ENCODE assay signal across 19 mouse cellular contexts in genomic region chr19:44333991-44334390, GRCm38 (mm10). TPM values are rescaled to one million over a fixed set of nuclear protein-coding genes. Genes with fewer than 3 reads are reported as not detected.
"Had no signal": no experiment of that assay in that cellular context is flagged by ENCODE, and none has a peak within 500 bp of the region (broad histone marks: within the 10 kb centered on the region; RNA-seq: fewer than 3 reads in every experiment).

No protein-coding gene starts in this region.

- H3K4me3 ChIP-seq: heart, embryonic 13.5 days; heart, embryonic 15.5 days; hindbrain, embryonic 13.5 days; hindbrain, embryonic 15.5 days; left cerebral cortex, adult 2 months; limb, embryonic 10.5 days; limb, embryonic 12.5 days; liver, embryonic 13.5 days; liver, embryonic 15.5 days had no signal

- H3K27ac ChIP-seq: hindbrain, embryonic 13.5 days; hindbrain, embryonic 15.5 days; limb, embryonic 10.5 days; limb, embryonic 12.5 days; liver, embryonic 13.5 days; liver, embryonic 15.5 days had no signal

- DNase-seq: forebrain, postnatal 0 days; gastrocnemius, postnatal 14 days; gastrocnemius, postnatal 36 days; heart, adult 18-20 months; heart, postnatal 10 days; liver; liver, embryonic 13.5 days had no signal

- H3K36me3 ChIP-seq: heart, embryonic 13.5 days; heart, embryonic 15.5 days; hindbrain, embryonic 13.5 days; hindbrain, embryonic 15.5 days; limb, embryonic 10.5 days; limb, embryonic 12.5 days; liver, embryonic 13.5 days; liver, embryonic 15.5 days had no signal

- H3K4me2 ChIP-seq: heart, embryonic 11.5 days; hindbrain, embryonic 13.5 days; hindbrain, embryonic 15.5 days; limb, embryonic 12.5 days; liver, embryonic 11.5 days; liver, embryonic 13.5 days; liver, embryonic 15.5 days had no signal

- H3K27me3 ChIP-seq: heart, embryonic 13.5 days; heart, embryonic 15.5 days; hindbrain, embryonic 13.5 days; hindbrain, embryonic 15.5 days; limb, embryonic 12.5 days; liver, embryonic 15.5 days had no signal

- H3K9ac ChIP-seq: forebrain, postnatal 0 days; heart, embryonic 15.5 days; hindbrain, embryonic 13.5 days; hindbrain, embryonic 15.5 days; limb, embryonic 12.5 days; liver, embryonic 13.5 days; liver, embryonic 15.5 days had no signal

- H3K4me1 ChIP-seq: limb, embryonic 12.5 days; liver, embryonic 13.5 days; liver, embryonic 15.5 days had no signal

- H3K9me3 ChIP-seq: heart, embryonic 13.5 days; heart, embryonic 15.5 days; hindbrain, embryonic 13.5 days; hindbrain, embryonic 15.5 days; limb, embryonic 10.5 days; limb, embryonic 12.5 days; liver, embryonic 13.5 days; liver, embryonic 15.5 days had no signal

- ATAC-seq: forebrain, postnatal 0 days; hindbrain, postnatal 0 days; intestine, postnatal 0 days had no signal

RNA-seq across cellular contexts. Expression of gene Scd4, which starts 1.1 kb away (rescaled TPM):
- polyA plus RNA-seq: liver, embryonic 15.5 days had no signal
